Mouse (Mus musculus): Measurements from ENCODE around the gene Cwc25.

DNA sequence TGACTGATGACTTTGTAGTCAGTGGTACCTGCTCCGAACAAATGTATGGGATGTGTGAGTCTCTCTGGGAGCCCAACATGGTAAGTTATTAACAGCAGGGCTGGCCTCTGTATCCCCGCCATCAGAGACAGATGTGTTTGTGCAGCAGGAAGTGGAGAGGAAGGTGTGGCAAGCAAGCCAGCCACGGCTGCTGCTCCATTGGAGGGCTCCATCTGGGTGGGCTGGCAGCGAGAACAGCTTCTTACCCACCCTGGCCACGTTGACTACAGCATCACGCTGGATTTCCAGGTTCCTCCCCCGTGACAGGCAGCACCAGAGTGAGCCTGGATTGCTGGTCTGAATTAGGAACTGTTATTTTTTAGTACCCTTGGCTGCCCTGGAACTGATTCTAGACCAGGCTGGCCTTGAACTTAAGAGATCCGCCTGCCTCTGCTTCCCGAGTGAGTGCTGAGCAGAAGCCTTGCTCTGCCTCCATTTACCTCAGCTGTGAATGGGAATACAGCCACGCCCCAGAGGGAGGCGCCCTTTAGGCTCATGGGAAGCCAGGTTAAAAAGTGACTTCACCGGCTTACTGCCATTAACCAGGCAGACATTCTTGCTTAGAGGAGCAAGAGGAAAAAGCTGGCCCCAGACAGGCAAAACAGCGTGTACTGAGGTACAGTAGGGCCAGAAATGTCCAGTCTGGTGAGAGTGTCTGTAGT lies 55.0 kb downstream of the Cwc25 start:
- TF ChIP-seq GATA1 (IDR thresholded peaks at IDR 0.05; ENCODE audit: low read length) (no peak), TAL1 (IDR thresholded peaks at IDR 0.05; ENCODE audit: low read length) (no peak)

All from erythroblast, embryonic 14.5 days (primary cell).